Mouse (Mus musculus) limb, embryonic 11.5 days (tissue): ENCODE measurements around the gene Abhd15. TPM values are rescaled to one million over a fixed set of nuclear protein-coding genes. Genes with fewer than 3 reads are reported as not detected.

Source experiments
- ATAC-seq: fragments of 200-750 bp; cut with Nextera tagmentation; 2 replicates; pipeline ENCODE4 v1.8.0; 2017; ENCODE audit warnings: low read depth; ENCODE audit not compliant: insufficient number of reproducible peaks, low FRiP score, low TSS enrichment
- DNase-seq: peaks from one replicate; pipeline ENCODE4 v3.0.0-alpha.2; 2015; ENCODE audit warnings: low spot score
- H3K27ac ChIP-seq: fragments of 300-500 bp; sonication (generic); replicated peaks from 2 replicates; pipeline ENCODE4 v1.5.1; 2014; ENCODE audit warnings: low read depth, mild to moderate bottlenecking, low read length
- H3K27me3 ChIP-seq: fragments of 300-500 bp; sonication (generic); 2 replicates; pipeline ENCODE4 v1.6.1; 2014; ENCODE audit warnings: mild to moderate bottlenecking, low read length, mixed read lengths; ENCODE audit not compliant: control insufficient read depth, insufficient read depth
- H3K36me3 ChIP-seq: fragments of 300-500 bp; sonication (generic); 2 replicates; pipeline ENCODE4 v1.6.1; 2014; ENCODE audit warnings: mild to moderate bottlenecking, low read length, moderate library complexity, mixed read lengths; ENCODE audit not compliant: control insufficient read depth, insufficient read depth
- H3K4me1 ChIP-seq: fragments of 300-500 bp; sonication (generic); 2 replicates; pipeline ENCODE4 v1.6.1; 2014; ENCODE audit warnings: low read length, mixed read lengths; ENCODE audit not compliant: control insufficient read depth, insufficient read depth
- H3K4me2 ChIP-seq: fragments of 300-500 bp; sonication (generic); 2 replicates; pipeline ENCODE4 v1.6.1; 2014; ENCODE audit warnings: low read depth, mild to moderate bottlenecking, moderate library complexity; ENCODE audit not compliant: severe bottlenecking
- H3K4me3 ChIP-seq: fragments of 300-500 bp; sonication (generic); 2 replicates; pipeline ENCODE4 v1.5.1; 2014; ENCODE audit warnings: low read depth, low read length
- H3K9ac ChIP-seq: fragments of 300-500 bp; sonication (generic); 2 replicates; pipeline ENCODE4 v1.6.1; 2014; ENCODE audit warnings: mild to moderate bottlenecking, low read length
- H3K9me3 ChIP-seq: fragments of 300-500 bp; sonication (generic); 2 replicates; pipeline ENCODE4 v1.6.1; 2016; ENCODE audit warnings: low read length; ENCODE audit not compliant: control insufficient read depth
- WGBS: fragments of 180-500 bp; shearing (Covaris S2); extraction: QIAGEN DNeasy Blood & Tissue Kit; methylation state at CpG from one replicate; pipeline ENCODE4 v1.1.7; 2014; 5-methylcytosine and 5-hydroxymethylcytosine counted together
- polyA plus RNA-seq: library from polyadenylated mRNA; unstranded; fragments of >200 nt; fragmentation: Nextera tagmentation; extraction: Ambion mirVana; gene quantifications from 2 replicates; pipeline ENCODE4 v1.2.1, GENCODE M21; 2014

Abhd15 gene
- polyA plus RNA-seq = 0.71 and 1.3 TPM in 2 replicates

DNA sequence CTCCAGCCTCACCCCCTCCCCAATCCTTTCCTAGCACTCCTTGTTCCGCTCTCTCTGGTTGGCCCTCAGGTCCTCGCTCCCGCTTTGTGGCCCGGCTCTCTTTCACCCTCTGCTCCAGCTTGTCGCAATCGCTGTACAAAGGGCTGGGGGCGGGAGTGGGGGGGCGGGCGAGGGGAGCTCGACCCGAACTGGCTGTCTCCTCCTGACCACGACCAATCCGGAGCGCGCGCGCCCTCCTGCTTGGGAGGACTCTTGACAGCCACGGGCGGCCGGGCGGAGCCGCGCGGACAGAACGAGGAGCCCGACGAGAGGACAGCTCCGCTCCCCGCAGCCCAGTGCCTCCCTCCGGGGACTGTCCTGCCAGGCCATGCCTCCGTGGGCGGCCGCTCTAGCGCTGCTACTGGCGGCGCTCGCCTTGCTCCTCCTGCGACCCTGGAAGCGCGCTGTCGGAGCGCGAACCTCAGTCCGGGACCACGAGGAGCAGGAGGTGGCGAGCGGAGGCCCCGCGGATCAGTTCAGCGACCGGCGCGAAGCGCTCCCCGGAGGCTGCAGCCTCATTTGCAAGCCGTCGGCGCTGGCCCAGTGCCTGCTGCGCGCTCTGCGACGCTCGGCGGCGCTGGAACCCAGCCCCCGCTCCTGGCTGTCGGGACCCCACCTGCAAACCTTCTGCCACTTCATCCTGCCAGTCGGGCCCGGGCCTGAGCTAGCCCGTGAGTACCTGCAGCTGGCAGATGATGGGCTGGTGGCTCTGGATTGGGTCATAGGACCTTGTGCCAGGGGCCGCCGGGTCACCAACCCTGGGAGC lies at the start of gene Abhd15:
TSS of gene Abhd15 (plus strand) at position 290 of the 805 bp plus-strand sequence.
- peaks cover 22% of the 10 kb centered on the region for H3K4me1 ChIP-seq
- WGBS = under 1% methylated on average over 69 of the region's 72 CpGs
- H3K4me2 ChIP-seq = peak within 1 kb of the TSS; percentile 92
- H3K27me3 ChIP-seq = peaks cover 19% of the 10 kb centered on the region
- no peaks in the 10 kb centered on the region; the same call in 1 of the 2 replicates for H3K9me3 ChIP-seq
- DNase-seq (peak; percentile 80), ATAC-seq (0 out of 2 replicates have a peak, but pooled peaks have one; percentile 12)
- no peak within 1 kb of the TSS for H3K27ac ChIP-seq
- no peaks in the 10 kb centered on the region for H3K36me3 ChIP-seq
- peak within 1 kb of the TSS; percentile 45 for H3K4me3 ChIP-seq
- H3K9ac ChIP-seq = peak within 1 kb of the TSS; percentile 53; the same call in 1 of the 2 replicates

DNA sequence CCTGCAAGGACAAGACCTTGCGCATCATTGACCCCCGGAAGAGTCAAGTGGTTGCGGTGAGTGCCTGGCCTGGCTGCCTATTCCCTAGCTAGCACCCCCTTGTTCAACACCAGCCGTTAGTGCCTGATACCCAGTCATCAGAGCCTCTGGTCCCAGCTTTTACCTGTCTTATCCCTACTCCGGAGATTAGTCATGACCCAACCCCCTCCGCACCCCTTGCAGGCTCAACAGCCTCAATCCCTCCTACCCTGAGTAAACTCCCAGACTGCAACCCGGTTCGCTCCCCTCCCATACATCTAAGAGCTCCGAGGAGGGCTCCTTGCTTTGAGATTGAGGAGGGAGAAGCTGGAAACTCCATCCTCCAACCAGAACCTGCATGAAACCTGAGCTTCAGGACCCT lies 48.4 kb upstream of the Abhd15 start:
- no peak for ATAC-seq
- no peaks in the 10 kb centered on the region; the same call in 1 of the 2 replicates for H3K36me3 ChIP-seq
- H3K4me1 ChIP-seq = peaks cover 4% of the 10 kb centered on the region; the same call in 1 of the 2 replicates
- WGBS = 34% methylated on average over 9 of the region's 9 CpGs
- H3K27ac ChIP-seq = no peak overlapping the region
- H3K27me3 ChIP-seq = peaks cover 52% of the 10 kb centered on the region
- peak overlapping the region; percentile 27; the same call in 1 of the 2 replicates for H3K4me2 ChIP-seq
- no peaks in the 10 kb centered on the region for H3K9me3 ChIP-seq
- DNase-seq = no peak
- H3K9ac ChIP-seq = no peak overlapping the region
- no peak overlapping the region for H3K4me3 ChIP-seq

DNA sequence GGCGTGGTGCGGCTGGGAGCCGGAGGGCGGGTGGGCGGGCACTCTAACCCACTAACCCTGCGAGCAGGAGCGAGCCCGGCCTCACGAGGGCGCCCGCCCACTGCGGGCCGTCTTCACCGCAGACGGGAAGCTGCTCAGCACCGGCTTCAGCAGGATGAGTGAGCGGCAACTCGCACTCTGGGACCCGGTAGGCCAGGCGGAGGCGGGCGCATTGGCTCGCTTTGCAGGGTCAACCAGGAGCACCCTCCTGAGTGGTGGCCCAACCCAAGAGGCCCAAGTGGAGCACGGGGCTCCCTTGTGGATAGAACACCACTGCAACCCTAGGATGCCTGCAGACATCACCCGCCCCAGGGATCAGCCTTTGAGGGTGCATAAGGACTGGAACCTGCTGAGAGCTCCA lies 47.8 kb upstream of the Abhd15 start:
- Histone ChIP-seq H3K27me3 (peaks cover 47% of the 10 kb centered on the region), H3K9ac (no peak overlapping the region), H3K4me2 (peak overlapping the region; percentile 27; the same call in 1 of the 2 replicates), H3K36me3 (no peaks in the 10 kb centered on the region; the same call in 1 of the 2 replicates), H3K27ac (no peak overlapping the region), H3K4me1 (0 out of 2 replicates have a peak, but pooled peaks cover under 1% of the 10 kb centered on the region), H3K9me3 (no peaks in the 10 kb centered on the region), H3K4me3 (no peak overlapping the region)
- ATAC-seq = no peak
- 5% methylated on average over 25 of the region's 25 CpGs for WGBS
- peak; percentile 77 for DNase-seq

DNA sequence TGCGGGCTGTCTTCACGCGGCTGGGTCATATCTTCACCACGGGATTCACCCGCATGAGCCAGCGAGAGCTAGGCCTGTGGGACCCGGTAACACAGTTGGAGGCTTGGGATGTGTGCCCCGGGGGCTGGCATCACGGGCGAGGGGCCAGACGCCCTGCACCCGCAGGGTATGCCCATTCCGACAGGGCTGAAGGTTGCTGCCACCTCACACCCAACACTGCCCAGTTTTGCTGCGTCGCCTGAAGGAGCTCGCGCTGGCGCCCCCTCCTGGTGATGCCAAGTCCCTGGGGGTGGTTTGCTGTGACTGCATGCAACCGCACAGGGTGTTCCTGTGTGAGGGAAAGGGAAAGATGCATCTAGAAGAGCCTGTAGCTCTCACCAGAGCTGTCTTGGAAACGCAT lies 47.1 kb upstream of the Abhd15 start:
- 17% methylated on average over 20 of the region's 20 CpGs for WGBS
- Histone ChIP-seq H3K9ac (no peak overlapping the region), H3K4me3 (no peak overlapping the region), H3K27ac (no peak overlapping the region), H3K9me3 (no peaks in the 10 kb centered on the region), H3K4me2 (no peak overlapping the region), H3K27me3 (peaks cover 41% of the 10 kb centered on the region), H3K4me1 (no peaks in the 10 kb centered on the region), H3K36me3 (peaks cover 5% of the 10 kb centered on the region)
- DNase-seq (peak; percentile 79), ATAC-seq (no peak)

DNA sequence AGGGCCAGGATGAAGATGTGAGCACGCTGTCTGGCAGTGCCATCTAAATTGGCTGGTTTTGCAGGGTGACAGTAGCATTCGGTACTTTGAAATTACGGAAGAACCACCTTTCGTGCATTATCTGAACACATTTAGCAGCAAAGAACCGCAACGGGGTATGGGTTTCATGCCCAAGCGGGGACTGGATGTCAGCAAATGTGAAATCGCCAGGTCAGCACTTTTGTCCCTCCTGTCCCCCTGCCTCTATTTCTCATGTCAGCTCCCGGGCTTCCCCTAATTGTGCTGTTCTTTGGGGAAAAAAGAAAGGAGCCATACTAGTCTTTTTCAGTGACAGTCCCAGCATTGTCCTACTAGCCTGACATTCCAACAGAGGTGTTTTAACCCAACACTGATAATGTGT lies 46.5 kb upstream of the Abhd15 start:
- WGBS = 89% methylated on average over 9 of the region's 9 CpGs
- ATAC-seq (no peak), DNase-seq (no peak)

DNA sequence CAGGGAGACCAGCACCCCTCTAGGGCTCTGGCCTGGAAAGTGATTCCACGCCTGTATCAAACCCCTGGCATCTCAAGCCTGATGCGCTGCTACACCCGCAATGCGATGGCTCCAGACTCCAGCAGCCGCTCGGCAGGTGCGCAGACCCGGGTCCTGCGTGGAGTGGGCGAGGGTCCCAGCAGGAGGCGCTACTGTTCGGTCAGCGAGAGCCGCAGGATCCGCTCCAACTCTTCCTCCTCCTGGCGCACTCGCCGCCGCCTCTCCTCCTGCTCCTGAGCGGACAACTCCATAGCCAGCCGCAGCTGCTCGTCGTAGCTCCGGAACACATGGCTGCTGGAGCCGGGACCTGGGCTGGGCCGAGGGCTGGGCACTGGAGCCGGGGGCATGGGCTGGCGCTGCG lies 43.5 kb upstream of the Abhd15 start:
- H3K36me3 ChIP-seq = peaks cover 7% of the 10 kb centered on the region
- no peak for DNase-seq
- no peak overlapping the region for H3K4me3 ChIP-seq
- ATAC-seq = no peak
- H3K27me3 ChIP-seq = peaks cover 19% of the 10 kb centered on the region
- 68% methylated on average over 26 of the region's 29 CpGs for WGBS
- no peaks in the 10 kb centered on the region for H3K9me3 ChIP-seq
- H3K4me2 ChIP-seq = no peak overlapping the region
- H3K27ac ChIP-seq = no peak overlapping the region
- no peak overlapping the region for H3K9ac ChIP-seq
- no peaks in the 10 kb centered on the region for H3K4me1 ChIP-seq

More for the DNA sequence above, 46.5 kb upstream of the Abhd15 start:
- Histone ChIP-seq H3K27me3 (peaks cover 39% of the 10 kb centered on the region), H3K4me2 (no peak overlapping the region), H3K4me1 (no peaks in the 10 kb centered on the region), H3K9ac (no peak overlapping the region), H3K9me3 (no peaks in the 10 kb centered on the region), H3K27ac (no peak overlapping the region), H3K4me3 (no peak overlapping the region), H3K36me3 (peaks cover 7% of the 10 kb centered on the region)

DNA sequence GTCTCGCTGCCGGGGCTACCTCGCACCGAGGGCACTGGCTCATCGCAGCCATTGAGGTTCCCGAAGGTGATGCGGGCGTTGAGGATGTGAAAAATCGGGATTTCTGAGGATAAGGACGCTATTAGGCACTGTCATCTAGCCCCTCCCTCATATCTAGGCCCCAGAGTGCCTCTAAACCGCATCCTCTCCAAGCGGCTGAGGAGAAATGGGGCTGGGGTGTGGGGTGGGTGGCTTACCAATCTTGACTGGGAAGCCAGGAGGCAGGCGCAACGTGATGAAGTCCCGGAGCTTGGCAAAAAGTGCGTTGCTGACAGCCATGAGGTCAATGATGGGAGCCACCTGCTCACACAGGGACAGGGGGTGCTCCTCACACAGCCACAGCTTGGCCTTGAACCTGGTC lies 42.1 kb upstream of the Abhd15 start:
- Histone ChIP-seq H3K27me3 (peaks cover 6% of the 10 kb centered on the region), H3K27ac (no peak overlapping the region), H3K9me3 (no peaks in the 10 kb centered on the region), H3K4me3 (no peak overlapping the region), H3K9ac (no peak overlapping the region), H3K4me2 (no peak overlapping the region), H3K4me1 (no peaks in the 10 kb centered on the region), H3K36me3 (peaks cover 7% of the 10 kb centered on the region)
- ATAC-seq (no peak), DNase-seq (no peak)
- 88% methylated on average over 16 of the region's 16 CpGs for WGBS

DNA sequence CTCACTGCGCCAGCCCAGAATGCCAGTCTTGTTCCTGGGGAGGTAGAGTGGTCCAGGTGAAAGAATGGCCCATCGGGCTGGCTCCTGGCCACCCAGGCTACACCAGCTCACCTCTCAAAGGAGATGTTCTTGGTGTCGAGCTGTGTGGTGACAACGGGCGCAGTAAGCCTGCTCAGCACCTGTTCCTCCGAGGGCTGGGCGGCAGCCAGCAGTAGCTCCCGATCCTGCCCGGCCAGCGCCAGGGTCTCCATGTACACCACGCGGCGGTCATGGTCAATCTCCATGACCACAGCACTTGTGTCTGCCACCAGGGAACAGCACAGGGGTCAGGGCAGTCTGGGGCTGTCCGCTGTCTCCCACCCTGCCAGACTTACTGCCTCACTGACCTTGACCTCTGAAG lies 38.7 kb upstream of the Abhd15 start:
- 95% methylated on average over 14 of the region's 14 CpGs for WGBS
- ATAC-seq = no peak

More for the DNA sequence above, 38.7 kb upstream of the Abhd15 start:
- Histone ChIP-seq H3K9ac (no peak overlapping the region), H3K4me2 (no peak overlapping the region), H3K27ac (no peak overlapping the region), H3K4me1 (no peaks in the 10 kb centered on the region), H3K9me3 (no peaks in the 10 kb centered on the region), H3K4me3 (no peak overlapping the region), H3K36me3 (peaks cover 7% of the 10 kb centered on the region), H3K27me3 (no peaks in the 10 kb centered on the region)
- DNase-seq = no peak
